Mouse (Mus musculus): Measurements from ENCODE around the gene Taok3.
A peak's percentile ranks its signal among the peaks of the same experiment; 100 is the strongest.
"Not testable (repeated sequence)": the region's sequence is repeated elsewhere in the genome, so short reads cannot be mapped to it uniquely, and the experiment has no call there.

The Taok3 gene

GRCm38 (mm10) chr5:117269395-117269794 lies 149.5 kb downstream of the Taok3 start:
- no peak for DNase-seq

- no peak for DNase-seq
These were observed 152.0 kb downstream of the Taok3 start for GRCm38 (mm10) chr5:117271945-117272344.

GRCm38 (mm10) chr5:117274817-117275216 lies 154.9 kb downstream of the Taok3 start:
- no peak for DNase-seq

GRCm38 (mm10) chr5:117277784-117278183 lies 157.9 kb downstream of the Taok3 start:
- no peak for DNase-seq

DNA sequence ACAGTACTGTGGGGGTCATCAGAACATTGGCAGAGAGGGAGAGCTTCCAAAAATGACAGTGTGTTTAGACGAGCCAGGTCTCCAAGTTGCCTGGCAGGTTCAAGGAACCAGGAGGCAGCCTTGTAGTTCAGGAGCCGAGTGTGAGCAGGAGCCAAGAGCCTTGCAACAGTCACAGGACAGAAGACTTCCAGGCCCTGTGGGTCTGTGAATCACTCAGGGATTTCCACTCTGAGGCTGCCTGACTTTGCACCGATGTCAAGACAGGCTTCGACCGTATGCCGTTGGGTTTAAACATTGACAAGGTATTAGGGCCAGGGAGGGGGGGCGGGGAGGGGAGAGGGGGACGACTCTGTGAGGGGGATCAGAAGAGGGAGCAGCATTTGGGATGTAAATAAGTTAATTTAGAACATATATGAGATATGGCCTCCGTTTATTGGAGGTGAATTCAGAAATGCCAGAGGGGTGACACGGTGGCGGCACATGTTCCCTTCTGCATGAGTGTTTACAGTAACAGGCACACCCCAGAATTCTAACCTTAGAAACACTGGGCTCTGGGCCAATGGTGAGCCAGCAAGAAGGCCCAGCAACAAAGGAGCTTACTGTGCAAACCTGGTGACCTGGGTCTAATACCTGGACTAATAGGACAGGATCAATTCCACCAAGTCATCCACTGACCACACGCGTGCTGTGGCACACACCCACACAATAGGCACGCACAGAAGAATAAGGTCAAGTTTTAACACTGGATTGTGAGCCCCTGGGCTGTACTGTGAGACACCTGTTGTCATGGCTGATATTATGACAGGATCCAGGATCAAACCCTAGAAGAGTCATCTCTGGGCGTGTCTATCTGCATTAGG lies 159.1 kb downstream of the Taok3 start:
- DNase-seq = peak; percentile 62

GRCm38 (mm10) chr5:117279669-117280050 lies 159.7 kb downstream of the Taok3 start:
- DNase-seq = no peak

DNA sequence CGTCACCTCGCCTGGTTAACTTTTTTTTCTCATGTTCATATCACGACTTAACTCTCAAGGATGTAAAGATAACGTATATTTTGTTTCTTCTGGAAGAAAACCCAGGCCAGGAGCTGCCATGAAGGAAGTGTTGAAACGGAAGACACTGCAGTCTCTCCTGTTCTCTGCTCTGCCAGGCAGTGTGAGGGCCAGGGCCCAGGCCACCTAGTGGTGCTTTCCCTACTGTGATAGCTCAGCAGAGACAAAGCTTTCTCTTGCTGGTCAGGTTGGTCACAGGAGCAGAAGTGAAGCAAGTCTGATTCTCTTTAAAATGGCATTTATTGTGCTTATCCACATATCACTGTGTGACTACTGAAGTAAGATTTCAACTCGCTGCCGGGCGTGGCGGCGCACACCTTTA lies 161.6 kb downstream of the Taok3 start:
- DNase-seq = no peak

GRCm38 (mm10) chr5:117282360-117282759 lies 162.4 kb downstream of the Taok3 start:
- no peak for DNase-seq

DNA sequence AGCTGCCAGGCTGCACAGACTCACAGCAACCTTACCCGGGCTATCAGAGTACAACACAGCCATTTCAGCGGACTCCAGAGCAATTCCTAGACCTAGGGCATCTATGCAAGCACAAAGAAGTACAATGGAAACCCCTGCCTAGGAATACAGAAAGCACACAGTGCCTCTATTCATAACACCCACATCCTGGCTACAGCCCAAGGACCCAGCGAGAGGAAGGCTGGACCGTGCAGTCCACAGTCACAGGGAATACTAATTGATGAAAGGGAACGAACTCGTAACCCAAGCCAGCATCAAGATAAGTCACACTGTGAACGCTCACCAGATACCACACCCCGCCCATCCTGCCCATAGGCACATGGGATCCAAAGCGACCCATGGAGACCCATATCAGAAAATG lies 164.1 kb downstream of the Taok3 start:
- no peak for DNase-seq

GRCm38 (mm10) chr5:117284682-117285081 lies 164.8 kb downstream of the Taok3 start:
- DNase-seq = no peak

DNA sequence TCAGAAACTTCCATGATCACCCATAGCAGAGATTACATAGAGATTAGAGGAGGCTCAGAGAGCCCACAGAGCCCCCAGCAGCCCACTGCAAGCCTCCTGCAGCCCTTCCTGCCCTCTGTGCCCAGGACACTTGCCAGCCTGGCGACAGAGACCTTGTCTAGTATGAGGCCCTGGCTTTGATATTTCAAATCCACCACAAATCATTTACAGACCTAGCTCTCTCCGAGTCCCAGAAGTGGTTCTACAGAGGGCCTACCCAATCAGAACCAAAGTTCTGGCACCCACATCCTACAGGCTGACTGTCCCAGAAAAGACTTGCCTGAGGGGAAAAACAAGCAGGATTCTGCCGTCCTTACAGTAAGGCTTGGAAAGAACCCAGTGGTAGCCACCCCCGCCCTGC lies 165.3 kb downstream of the Taok3 start:
- DNase-seq = no peak

DNA sequence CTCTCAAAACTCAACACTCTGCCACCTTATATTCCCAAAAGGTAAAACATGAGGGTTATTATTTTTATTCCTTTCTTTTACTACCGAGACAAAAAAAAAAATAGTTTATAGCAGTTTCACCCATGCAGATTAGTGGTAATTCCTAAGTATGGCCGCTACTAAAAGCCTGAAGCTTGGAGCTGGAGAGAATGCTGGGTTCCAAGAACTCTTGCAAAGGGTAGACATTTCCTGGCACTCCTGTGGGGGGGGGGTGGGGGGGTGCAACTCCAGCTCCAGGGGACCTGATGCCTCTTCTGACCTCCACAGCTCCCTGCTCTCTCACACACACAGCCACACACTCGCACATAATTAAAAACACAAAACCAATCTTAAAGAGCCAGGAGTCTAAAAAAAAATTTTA lies 166.4 kb downstream of the Taok3 start:
- no peak for DNase-seq

DNA sequence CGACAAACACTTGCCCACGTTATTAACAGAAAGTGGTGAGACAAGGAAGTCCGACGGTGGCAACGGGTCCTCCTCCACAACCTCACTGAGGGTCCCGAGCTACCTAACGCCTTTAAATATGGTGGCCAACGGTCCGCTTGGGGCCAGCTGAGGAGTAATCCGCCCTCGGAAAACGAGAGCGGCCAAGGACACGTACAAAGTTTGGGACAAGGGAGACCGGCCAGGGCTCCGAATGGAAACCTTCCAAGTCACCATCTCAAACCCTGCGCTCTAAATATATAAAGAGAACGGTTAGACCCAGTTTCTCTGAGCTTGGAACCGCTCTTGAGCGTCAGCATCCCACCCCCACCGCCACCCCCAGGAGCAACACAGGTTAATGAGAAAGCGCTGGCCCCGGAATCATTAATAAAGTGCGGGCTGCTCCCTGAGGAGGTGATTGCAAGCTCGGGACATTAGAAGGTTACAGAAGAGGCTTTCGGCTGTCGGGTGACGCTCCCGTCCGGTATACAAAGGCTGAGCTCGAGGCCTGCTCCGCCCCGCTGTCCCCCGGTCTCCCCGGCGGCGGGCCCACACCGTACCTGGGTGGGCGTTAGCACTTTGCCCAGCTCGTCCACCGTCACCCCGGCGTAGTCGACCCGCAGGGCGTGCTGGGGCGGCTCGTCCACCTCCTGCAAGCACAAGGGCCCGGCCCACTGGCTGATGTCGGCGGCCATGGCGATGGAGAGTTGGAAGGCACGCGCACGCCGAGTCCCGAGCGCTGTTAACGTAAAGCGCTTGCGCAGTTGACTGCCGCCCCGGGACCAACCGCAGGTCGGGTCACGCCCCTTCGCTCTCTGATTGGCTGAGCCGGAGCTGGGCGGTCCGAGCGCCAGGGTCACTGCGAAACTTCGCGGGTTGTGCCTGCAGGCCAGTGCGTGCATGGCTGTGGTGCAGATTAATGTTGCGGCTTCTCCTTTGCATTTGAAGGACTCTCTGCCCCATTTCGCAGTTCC lies 167.2 kb downstream of the Taok3 start, which contains the start of gene Pebp1:
Gene Pebp1, minus strand, starts transcription at position 795 of the 992 bp plus-strand sequence.
- DNase-seq = peak; percentile 99

GRCm38 (mm10) chr5:117289646-117290045 lies 169.7 kb downstream of the Taok3 start:
- no peak for DNase-seq

DNA sequence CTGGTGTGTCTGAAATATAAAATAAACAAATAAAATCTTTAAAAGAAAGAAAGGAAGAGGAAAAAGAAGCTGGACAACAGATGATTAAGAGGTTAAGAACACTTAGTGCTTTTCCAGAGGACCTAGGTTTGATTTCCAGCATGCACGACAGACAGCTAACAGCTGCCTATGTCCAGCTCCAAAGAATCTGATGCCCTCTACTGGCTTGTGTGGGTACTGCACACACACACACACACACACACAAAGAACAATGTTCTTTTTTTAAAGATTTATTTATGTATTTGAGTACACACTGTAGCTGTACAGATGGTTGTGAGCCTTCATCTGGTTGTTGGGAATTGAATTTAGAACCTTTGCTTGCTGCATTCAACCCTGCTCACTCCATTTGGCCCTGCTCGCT lies 170.2 kb downstream of the Taok3 start:
- no peak for DNase-seq

- no peak for DNase-seq
These were observed 171.4 kb downstream of the Taok3 start for GRCm38 (mm10) chr5:117291312-117291711.

GRCm38 (mm10) chr5:117292547-117292946 lies 172.6 kb downstream of the Taok3 start:
- DNase-seq = no peak

DNA sequence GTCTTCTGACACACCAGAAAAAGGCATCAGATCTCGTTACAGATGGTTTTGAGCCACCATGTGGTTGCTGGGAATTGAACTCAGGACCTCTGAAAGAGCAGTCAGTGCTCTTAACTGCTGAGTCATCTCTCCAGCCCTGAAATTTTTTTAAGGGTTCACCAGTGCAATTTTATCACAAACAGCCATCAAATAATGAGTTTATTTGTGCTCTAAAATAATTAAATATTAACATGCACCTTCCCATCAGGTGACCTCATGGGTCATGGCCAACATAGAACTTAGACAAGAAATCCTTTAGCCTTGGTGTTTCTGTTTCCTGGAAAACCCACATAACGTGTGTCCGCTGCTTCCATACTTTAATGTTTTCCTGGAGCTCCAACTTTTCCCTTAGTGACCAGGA lies 173.8 kb downstream of the Taok3 start:
- DNase-seq = not testable (repeated sequence)

DNA sequence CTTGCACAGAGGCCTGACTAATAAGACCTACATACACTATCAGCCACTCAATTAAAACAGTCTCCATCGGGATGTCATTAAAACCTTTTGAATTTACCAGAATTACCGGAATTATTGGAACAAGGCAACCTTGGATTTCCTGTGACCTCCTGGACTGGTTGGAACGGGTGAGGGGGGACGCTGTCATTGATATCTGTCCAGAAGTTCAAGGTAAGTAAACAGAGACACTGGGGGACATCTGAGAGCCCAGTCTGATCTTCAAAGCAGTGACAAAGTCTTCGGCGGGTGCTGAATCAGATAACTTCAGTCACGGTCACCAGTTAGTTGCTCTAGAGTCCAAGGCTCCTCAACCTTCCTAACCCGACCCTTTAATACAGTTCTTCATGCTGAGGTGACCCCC lies 175.1 kb downstream of the Taok3 start:
- no peak for DNase-seq

DNA sequence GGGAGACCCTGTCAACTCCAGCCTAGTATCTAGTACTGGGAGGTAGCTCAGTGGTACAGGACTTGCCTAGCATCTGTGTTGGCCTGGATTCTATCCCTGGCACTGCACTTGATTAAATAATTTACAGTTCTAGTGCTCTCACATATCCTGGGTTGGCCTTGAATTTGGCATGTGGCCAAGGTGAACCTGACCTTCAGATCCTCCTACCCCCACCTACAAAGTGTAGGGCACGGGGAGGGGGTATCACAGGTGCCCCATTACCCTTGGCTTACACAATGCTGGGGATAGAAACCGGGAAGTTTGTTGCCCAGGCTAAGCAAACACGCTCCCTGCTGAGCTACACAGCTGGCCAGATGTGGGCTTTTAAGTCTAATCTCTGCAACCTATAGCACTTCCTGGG lies 183.0 kb downstream of the Taok3 start:
- DNase-seq = no peak

- DNase-seq = no peak
These were observed 184.0 kb downstream of the Taok3 start for GRCm38 (mm10) chr5:117303691-117304579.

GRCm38 (mm10) chr5:117304947-117305346 lies 185.0 kb downstream of the Taok3 start:
- peak; percentile 91 for DNase-seq

- DNase-seq = no peak
These were observed 185.8 kb downstream of the Taok3 start for GRCm38 (mm10) chr5:117305754-117306153.
